Mouse (Mus musculus) adrenal gland, adult 18-20 months (tissue): ENCODE data around the gene Akap13. TPM values are rescaled to one million over a fixed set of nuclear protein-coding genes. Genes with fewer than 3 reads are reported as not detected.
"Not testable (repeated sequence)": the region's sequence is repeated elsewhere in the genome, so short reads cannot be mapped to it uniquely, and the experiment has no call there.

Experiments
- DNase-seq, 2 experiments: peaks; one replicate each; pipeline ENCODE4 v3.0.0; 2021 to 2022; ENCODE audit warnings: low spot score in 2 of 2
- microRNA-seq, 2 experiments: library from miRNA; unstranded; fragments of <30 nt; microRNA quantifications; one replicate each; pipeline ENCODE4 v1.2.0; 2021; ENCODE audit warnings: borderline number of aligned reads in 2 of 2
- total RNA-seq, 2 experiments: library from RNA; stranded (reverse); gene quantifications; 1 replicate in 1 of 2; 2 replicates in 1 of 2; pipeline ENCODE4 v1.2.3; 2021

Gene Akap13
- total RNA-seq, 2 experiments from 2014 or later, result 72.4 to 79.4 TPM

DNA sequence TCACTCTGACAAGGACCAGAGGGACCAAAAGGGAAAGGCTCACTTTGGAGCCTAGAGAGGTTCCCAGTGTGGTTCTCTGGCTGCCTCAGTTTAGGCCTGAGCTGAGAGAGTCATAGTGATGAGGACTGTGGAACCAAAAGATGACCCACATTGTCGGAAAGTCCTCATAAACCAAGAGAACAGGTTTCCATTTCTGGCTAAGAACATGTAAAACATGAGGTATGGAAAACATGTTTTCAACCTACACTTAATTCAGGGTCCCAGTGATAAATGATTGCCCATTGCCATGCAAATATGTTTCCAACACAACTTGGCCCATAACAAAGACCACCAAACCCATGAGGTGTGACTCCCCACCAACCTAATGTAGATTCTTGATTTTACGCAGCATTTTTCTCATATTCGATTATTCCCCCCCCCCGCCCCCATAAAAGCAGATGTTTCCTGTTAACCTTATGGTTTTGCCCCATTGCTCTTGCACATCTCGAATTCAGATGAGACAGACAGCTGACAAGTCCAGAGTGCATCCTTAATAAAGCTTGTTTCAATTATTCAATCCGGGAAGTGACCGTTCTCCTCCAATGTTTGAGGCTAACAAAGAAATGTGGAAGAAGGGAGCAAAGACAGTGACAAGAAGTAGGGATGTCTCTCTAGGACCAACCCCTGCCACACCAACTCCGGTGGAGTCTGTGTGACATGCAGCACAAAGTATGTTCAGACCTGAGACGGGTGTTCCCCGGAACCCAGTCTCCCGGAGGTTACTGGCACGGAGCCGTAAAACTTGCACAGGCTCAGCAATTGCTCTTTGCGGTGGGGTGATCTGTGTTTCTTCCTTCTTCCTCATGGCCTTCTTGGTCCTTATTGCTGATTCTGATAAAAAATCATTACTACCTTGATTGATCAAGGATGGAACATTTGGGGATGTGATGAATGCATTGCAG is 330.3 kb downstream of the Akap13 start:
- DNase-seq, result no peak

- DNase-seq, result no peak
Measured at GRCm38 (mm10) chr7:75786812-75787211, 331.5 kb downstream of the Akap13 start.

DNA sequence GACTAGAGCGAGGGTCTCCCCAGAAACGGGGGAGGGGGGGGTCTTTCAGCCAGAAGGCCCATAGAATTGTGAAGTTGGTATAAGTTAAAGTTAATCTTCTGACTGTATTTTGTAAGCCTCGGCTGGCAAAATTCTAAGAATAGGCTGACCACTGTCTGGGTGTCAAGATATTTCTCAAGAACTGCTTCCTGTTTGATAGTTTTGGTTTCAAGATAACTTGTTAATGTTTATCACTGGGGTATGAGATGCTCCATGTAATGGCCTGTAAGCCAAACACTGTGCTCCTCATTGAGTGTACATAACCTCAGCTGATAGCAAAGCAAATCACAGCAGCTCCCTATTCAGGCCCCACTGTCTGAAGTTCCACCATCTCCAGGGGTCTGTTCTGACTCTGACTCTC is 332.0 kb downstream of the Akap13 start:
- DNase-seq, result no peak

GRCm38 (mm10) chr7:75788069-75788800 is 332.9 kb downstream of the Akap13 start:
- not testable (repeated sequence) for DNase-seq

DNA sequence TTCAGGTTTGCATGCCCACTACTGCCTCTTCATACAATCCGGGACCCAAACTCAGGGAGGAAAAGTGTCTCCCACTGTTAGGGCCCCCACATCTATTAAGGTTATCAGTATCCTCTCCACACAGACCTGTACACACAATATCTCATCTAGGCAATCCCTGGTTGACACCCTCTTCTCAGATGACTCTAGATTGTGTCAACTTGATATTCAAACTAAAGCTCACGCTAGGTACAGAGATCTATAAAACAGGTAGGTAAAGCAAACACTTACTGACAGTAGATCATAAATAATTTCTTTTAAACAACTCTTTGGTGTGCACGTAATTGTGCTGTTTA is 333.4 kb downstream of the Akap13 start:
- DNase-seq, result not testable (repeated sequence)

- DNase-seq, result no peak
Measured at GRCm38 (mm10) chr7:75789746-75790145, 334.4 kb downstream of the Akap13 start.

DNA sequence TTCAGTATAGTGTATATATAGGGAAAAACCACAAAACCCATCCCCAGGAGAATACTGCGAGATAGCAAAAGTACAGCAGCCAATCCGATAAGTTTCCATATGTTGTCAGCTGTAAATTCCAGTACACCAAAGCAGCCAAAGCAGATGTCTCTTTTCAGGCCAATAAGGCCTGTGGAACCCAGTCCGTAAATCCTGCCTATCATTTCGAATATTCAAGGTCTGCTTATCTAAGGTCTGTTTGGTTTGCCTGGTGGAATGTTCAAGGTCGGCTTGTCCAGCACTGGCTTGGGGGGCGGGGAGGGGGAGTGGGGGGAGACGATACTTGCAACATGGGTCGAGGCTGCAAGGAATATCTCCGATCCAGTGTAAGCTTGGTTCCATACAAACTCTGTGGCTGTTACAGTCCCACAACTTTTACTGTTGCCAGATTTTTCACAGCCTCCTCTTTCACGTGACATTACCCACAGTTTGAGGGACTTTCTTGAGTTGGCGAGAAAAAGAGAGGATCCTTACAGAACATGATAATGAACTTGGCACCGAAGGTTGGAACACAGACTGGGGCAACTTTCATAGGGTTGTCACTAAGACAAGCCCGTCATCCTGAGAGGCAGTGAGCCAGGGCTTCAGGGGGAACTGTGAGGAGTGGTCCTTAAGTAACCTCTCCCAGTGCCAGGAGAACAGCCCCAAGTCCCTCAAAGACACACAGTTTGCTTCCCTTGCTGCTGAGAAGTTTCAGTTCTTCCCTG is 335.9 kb downstream of the Akap13 start:
- DNase-seq, result not testable (repeated sequence)

DNA sequence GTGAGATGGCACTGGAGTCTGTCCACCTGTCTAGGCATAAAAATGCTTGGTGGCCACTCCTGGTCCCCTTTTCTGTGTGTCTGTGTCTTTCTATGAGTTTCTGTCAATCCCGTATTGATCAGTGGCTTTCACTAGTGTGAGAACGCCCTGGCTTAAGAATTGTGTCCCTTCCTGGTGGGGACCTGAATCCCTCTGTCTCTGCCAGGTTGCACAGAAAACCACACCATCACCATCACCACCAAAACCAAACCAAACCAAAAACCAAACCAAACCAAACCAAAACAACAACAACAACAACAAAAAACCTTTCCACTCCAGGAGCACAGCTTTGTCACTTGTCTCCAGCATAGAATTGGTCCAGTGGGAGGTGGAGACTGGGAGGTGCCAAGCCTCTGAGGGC is 337.8 kb downstream of the Akap13 start:
- no peak for DNase-seq

DNA sequence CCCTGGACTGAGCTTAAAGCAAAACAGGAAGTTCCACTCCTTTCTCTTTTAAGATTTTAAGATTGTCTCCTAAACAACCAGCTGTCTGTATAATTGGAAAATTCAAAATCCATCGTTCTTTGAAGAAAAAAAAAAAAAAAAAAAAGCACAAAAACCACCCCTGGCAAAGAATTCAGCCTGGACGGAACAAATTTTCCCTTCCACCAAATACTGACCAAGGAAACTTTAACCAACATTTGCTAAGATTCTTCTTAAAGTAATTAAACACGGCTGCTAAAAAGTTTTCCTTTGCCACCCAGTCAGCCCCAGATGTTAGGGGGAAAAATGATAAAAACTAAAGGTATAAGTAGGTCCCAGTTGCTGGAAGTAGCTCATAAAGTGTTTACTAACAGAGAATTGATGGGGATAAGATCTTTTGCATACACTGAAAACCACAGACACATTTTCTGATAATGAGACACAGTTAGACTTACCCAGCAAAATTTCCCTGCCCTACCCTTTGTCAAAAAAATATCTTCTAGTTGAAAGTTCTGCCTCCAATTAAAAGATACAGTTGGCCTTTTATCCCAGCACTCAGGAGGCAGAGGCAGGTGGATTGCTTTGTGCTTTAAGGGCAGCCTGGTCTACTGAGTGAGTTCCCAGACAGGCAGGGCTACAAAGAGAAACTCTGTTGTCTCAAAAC is 338.5 kb downstream of the Akap13 start:
- DNase-seq, result no peak

GRCm38 (mm10) chr7:75795106-75795505 is 339.8 kb downstream of the Akap13 start:
- no peak for DNase-seq

- DNase-seq, result no peak
Measured at GRCm38 (mm10) chr7:75796474-75796873, 341.1 kb downstream of the Akap13 start.

- no peak for DNase-seq
Measured at GRCm38 (mm10) chr7:75800530-75800929, 345.2 kb downstream of the Akap13 start.

DNA sequence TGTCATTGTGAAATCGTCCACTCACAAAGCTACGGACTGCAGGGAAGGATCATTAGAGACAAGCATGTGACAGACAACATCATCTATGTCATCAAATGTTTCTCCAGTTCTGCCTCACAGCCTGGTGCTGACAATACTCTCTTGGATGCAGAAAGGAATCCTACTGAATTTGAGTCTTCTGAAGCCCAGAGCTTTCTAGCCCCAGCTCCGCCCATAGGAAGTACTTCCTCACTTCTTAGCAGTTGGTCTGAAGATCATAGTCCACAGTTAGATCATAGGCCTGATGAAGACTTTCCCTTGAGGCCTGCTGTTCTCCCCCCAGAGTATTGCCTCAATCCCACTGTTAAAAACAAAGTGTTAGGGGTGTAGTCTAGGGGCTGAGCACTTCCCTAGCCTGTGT is 345.7 kb downstream of the Akap13 start:
- no peak for DNase-seq

- DNase-seq, result no peak
Measured at GRCm38 (mm10) chr7:75801621-75802358, 346.5 kb downstream of the Akap13 start.

GRCm38 (mm10) chr7:75802887-75803286 is 347.6 kb downstream of the Akap13 start:
- DNase-seq, result no peak

Small RNA genes lying within 50 kb of the gene (microRNA-seq; reads per million reads assigned to microRNA genes)
- gene Gm23251, result 0 reads per million in 2 experiments

Other genes with a start within 250 kb of the Akap13 start
- under 1 TPM; 0.07 to 0.10 TPM for gene Sv2b, start 146.3 kb upstream of the Akap13 start, total RNA-seq